Comparison of ENCODE assay signal across 22 mouse cellular contexts in the genomic region with DNA sequence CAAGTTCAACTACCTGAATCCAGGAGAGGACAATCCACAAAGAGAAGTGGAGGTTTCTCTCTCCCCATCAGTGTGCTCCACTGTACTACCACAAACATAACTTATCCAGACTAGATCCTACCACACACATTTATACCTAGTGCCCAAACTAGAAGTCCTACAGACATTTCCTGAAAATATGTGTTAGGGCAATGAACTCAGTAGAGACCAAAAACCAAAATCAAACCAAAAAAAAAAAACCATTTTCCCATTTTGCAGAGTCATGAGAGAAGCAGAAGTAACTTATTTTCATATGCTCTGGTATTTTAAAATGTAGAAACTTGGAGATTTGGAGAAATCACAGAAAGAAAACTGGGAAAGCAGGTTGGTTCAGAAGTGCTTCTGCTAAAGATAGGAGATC.
"Had no signal": no experiment of that assay in that cellular context is flagged by ENCODE, and none has a peak within 500 bp of the region (broad histone marks: within the 10 kb centered on the region; RNA-seq: fewer than 3 reads in every experiment).

No protein-coding gene starts in this region.

- H3K4me3 ChIP-seq: layer of hippocampus, adult 2 months; left cerebral cortex, adult 2 months; limb, embryonic 12.5 days; limb, embryonic 15.5 days; midbrain, embryonic 12.5 days; midbrain, embryonic 15.5 days; neural tube, embryonic 13.5 days had no signal

- DNase-seq: kidney, adult 2 months; kidney, postnatal 25 days; layer of hippocampus, adult 9-11 months; left cerebral cortex, postnatal 4 days; liver, postnatal 0 days; lung, embryonic 14.5 days; right cerebral cortex, postnatal 14 days; right cerebral cortex, postnatal 4 days; thymus, adult 2 months; thymus, postnatal 14 days; thymus, postnatal 4 days had no signal

- H3K27ac ChIP-seq: kidney, postnatal 0 days; layer of hippocampus, adult 2 months; left cerebral cortex, adult 2 months; limb, embryonic 12.5 days; limb, embryonic 15.5 days; liver, embryonic 14.5 days; midbrain, embryonic 12.5 days; midbrain, embryonic 15.5 days; neural tube, embryonic 13.5 days; stomach, postnatal 0 days had no signal

- H3K36me3 ChIP-seq: limb, embryonic 12.5 days; limb, embryonic 15.5 days; midbrain, embryonic 12.5 days; midbrain, embryonic 15.5 days; neural tube, embryonic 13.5 days had no signal

- ATAC-seq: liver, postnatal 0 days; lung, postnatal 0 days; midbrain, embryonic 15.5 days had no signal
